Mouse (Mus musculus) embryo, embryonic 11 days (tissue): ENCODE results near the gene Fat4.
A peak's percentile ranks its signal among the peaks of the same experiment; 100 is the strongest.

Experiments used
- DNase-seq: peaks from one replicate; pipeline ENCODE4 v3.0.0-alpha.2; 2015

The Fat4 gene

GRCm38 (mm10) chr3:38967480-38967879 is 80.7 kb downstream of the Fat4 start:
- no peak for DNase-seq

- no peak for DNase-seq
Observed at GRCm38 (mm10) chr3:38986379-38986778, 99.6 kb downstream of the Fat4 start.

- no peak for DNase-seq
Observed at GRCm38 (mm10) chr3:38989181-38989580, 102.4 kb downstream of the Fat4 start.

- DNase-seq, result no peak
Observed at GRCm38 (mm10) chr3:39000011-39000410, 113.3 kb downstream of the Fat4 start.

GRCm38 (mm10) chr3:39010544-39010943 is 123.8 kb downstream of the Fat4 start:
- DNase-seq, result no peak

GRCm38 (mm10) chr3:39017633-39018032 is 130.9 kb downstream of the Fat4 start:
- no peak for DNase-seq

GRCm38 (mm10) chr3:39036113-39036512 is 149.4 kb downstream of the Fat4 start:
- no peak for DNase-seq

GRCm38 (mm10) chr3:39046425-39046824 is 159.7 kb downstream of the Fat4 start:
- no peak for DNase-seq

- DNase-seq, result peak; percentile 17
Observed at GRCm38 (mm10) chr3:39047621-39048303, 161.0 kb downstream of the Fat4 start.

GRCm38 (mm10) chr3:39048304-39048667 is 161.5 kb downstream of the Fat4 start:
- no peak for DNase-seq

GRCm38 (mm10) chr3:39050130-39050529 is 163.4 kb downstream of the Fat4 start:
- no peak for DNase-seq

- peak; percentile 59 for DNase-seq
Observed at GRCm38 (mm10) chr3:39053072-39053471, 166.3 kb downstream of the Fat4 start.
